Mouse (Mus musculus) lung, embryonic 15.5 days (tissue): Measurements from ENCODE around the gene Ccdc159. TPM values are rescaled to one million over a fixed set of nuclear protein-coding genes. Genes with fewer than 3 reads are reported as not detected.

Experiments used
- ATAC-seq: fragments of 200-750 bp; cut with Nextera tagmentation; 2 replicates; pipeline ENCODE4 v1.8.0; 2017; ENCODE audit warnings: moderate number of reproducible peaks, borderline replicate concordance; ENCODE audit not compliant: low FRiP score, low TSS enrichment; ENCODE audit errors: extremely low read depth
- H3K27ac ChIP-seq: fragments of 300-500 bp; sonication (generic); 2 replicates; pipeline ENCODE4 v1.5.1; 2015; ENCODE audit warnings: moderate library complexity, mild to moderate bottlenecking, inconsistent platforms
- H3K27me3 ChIP-seq: fragments of 300-500 bp; sonication (generic); 2 replicates; pipeline ENCODE4 v1.6.1; 2015; ENCODE audit warnings: inconsistent platforms
- H3K36me3 ChIP-seq: fragments of 300-500 bp; sonication (generic); 2 replicates; pipeline ENCODE4 v1.6.1; 2015; ENCODE audit warnings: inconsistent platforms
- H3K4me1 ChIP-seq: fragments of 300-500 bp; sonication (generic); 2 replicates; pipeline ENCODE4 v1.6.1; 2015; ENCODE audit warnings: inconsistent platforms
- H3K4me2 ChIP-seq: fragments of 300-500 bp; sonication (generic); 2 replicates; pipeline ENCODE4 v1.6.1; 2015; ENCODE audit warnings: inconsistent platforms, mild to moderate bottlenecking, moderate library complexity
- H3K4me3 ChIP-seq: fragments of 300-500 bp; sonication (generic); 2 replicates; pipeline ENCODE4 v1.5.1; 2015; ENCODE audit warnings: mild to moderate bottlenecking, inconsistent platforms
- H3K9ac ChIP-seq: fragments of 300-500 bp; sonication (generic); 2 replicates; pipeline ENCODE4 v1.6.1; 2015; ENCODE audit warnings: inconsistent platforms
- H3K9me3 ChIP-seq: fragments of 300-500 bp; sonication (generic); 2 replicates; pipeline ENCODE4 v1.6.1; 2016; ENCODE audit warnings: inconsistent platforms
- WGBS: fragments of 180-500 bp; shearing (Covaris S2); methylation state at CpG from one replicate; pipeline ENCODE4 v1.1.7; 2015; 5-methylcytosine and 5-hydroxymethylcytosine counted together
- polyA plus RNA-seq: library from polyadenylated mRNA; unstranded; fragments of >200 nt; fragmentation: Nextera tagmentation; extraction: Ambion mirVana; gene quantifications from 2 replicates; pipeline ENCODE4 v1.2.1, GENCODE M21; 2015

Gene Ccdc159
- polyA plus RNA-seq, 1 experiment from 2014 or later, result 4.6 TPM

GRCm38 (mm10) chr9:21936692-21937570, 9.7 kb downstream of the Ccdc159 start, which contains the start of gene Plppr2:
Gene Plppr2, plus strand, starts transcription at chr9:21937033.
- Histone ChIP-seq H3K27me3 (no peaks in the 10 kb centered on the region), H3K4me1 (peaks cover 15% of the 10 kb centered on the region), H3K4me2 (peak within 1 kb of the TSS; percentile 86), H3K9me3 (no peaks in the 10 kb centered on the region), H3K9ac (peak within 1 kb of the TSS; percentile 52), H3K27ac (peak within 1 kb of the TSS; percentile 69), H3K36me3 (no peaks in the 10 kb centered on the region), H3K4me3 (peak within 1 kb of the TSS; percentile 60)
- peak; percentile 98 for ATAC-seq
- 1% methylated on average over 43 of the region's 43 CpGs for WGBS

DNA sequence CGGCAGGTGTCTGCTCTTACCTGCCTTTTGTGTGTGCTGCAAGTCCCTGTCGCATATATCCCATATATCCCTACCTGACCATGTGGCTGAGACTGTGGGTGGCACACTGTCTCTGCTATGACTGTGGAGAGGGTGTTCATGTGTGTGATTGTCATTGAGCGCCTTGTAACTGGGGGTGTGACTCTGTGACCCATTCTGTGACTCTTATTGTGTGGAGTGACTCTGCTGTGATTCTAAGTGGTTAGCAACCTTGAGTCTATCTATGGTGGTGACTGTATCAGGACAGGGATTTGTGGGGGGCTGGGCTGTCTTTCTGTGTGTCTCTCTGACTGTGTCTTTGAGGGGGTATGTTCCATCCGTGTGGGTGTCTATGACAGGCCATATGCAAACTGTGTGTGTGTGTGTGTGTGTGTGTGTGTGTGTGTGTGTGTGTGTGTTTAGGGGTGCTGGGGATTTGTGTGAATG, 10.5 kb downstream of the Ccdc159 start:
- Histone ChIP-seq H3K27me3 (no peaks in the 10 kb centered on the region), H3K27ac (no peak overlapping the region), H3K4me2 (peak overlapping the region; percentile 86), H3K9me3 (no peaks in the 10 kb centered on the region), H3K36me3 (no peaks in the 10 kb centered on the region), H3K4me1 (peaks cover 15% of the 10 kb centered on the region), H3K9ac (no peak overlapping the region), H3K4me3 (peak overlapping the region; percentile 60)
- ATAC-seq, result no peak
- WGBS, result 71% methylated on average over 4 of the region's 4 CpGs

- Histone ChIP-seq H3K27me3 (no peaks in the 10 kb centered on the region; the same call in 1 of the 2 replicates), H3K36me3 (no peaks in the 10 kb centered on the region), H3K9ac (no peak overlapping the region), H3K4me3 (no peak overlapping the region), H3K27ac (no peak overlapping the region), H3K9me3 (no peaks in the 10 kb centered on the region), H3K4me2 (no peak overlapping the region), H3K4me1 (peaks cover 15% of the 10 kb centered on the region)
- ATAC-seq, result no peak
- 82% methylated on average over 4 of the region's 4 CpGs for WGBS
These were observed 11.1 kb downstream of the Ccdc159 start for GRCm38 (mm10) chr9:21938234-21938855.

- H3K4me3 ChIP-seq, result no peak overlapping the region
- no peak overlapping the region for H3K9ac ChIP-seq
- no peaks in the 10 kb centered on the region for H3K36me3 ChIP-seq
- H3K9me3 ChIP-seq, result no peaks in the 10 kb centered on the region
- H3K4me2 ChIP-seq, result no peak overlapping the region
- peaks cover 9% of the 10 kb centered on the region; the same call in 1 of the 2 replicates for H3K27me3 ChIP-seq
- H3K4me1 ChIP-seq, result peaks cover 10% of the 10 kb centered on the region; the same call in 1 of the 2 replicates
- ATAC-seq, result no peak
- WGBS, result 71% methylated on average over 12 of the region's 12 CpGs
- H3K27ac ChIP-seq, result no peak overlapping the region
These were observed 15.8 kb downstream of the Ccdc159 start for GRCm38 (mm10) chr9:21943046-21943445.

DNA sequence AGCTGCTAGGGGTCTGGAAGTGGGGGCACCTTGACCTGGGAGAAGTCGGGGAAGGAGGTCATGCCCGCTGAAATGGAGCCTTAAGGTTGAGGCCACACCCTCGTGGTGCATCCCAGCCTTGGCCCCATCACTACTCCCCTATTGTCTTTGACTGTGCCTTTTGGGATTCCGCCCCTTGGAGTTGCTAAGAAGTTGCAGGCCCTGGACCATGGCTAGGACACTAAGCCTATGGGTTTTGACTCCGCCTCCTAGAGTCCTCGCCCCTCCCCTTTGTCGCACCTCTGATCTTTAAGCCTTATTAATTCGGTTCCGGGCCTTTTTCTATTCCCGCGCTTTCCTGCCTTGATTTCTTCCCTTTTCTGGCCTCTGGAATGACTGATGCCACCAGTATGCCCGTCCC, 16.4 kb downstream of the Ccdc159 start:
- no peaks in the 10 kb centered on the region for H3K36me3 ChIP-seq
- H3K4me1 ChIP-seq, result 0 out of 2 replicates have a peak, but pooled peaks cover 7% of the 10 kb centered on the region
- no peaks in the 10 kb centered on the region for H3K9me3 ChIP-seq
- no peak overlapping the region for H3K9ac ChIP-seq
- peaks cover 15% of the 10 kb centered on the region; the same call in 1 of the 2 replicates for H3K27me3 ChIP-seq
- no peak overlapping the region for H3K4me3 ChIP-seq
- ATAC-seq, result no peak
- WGBS, result 42% methylated on average over 12 of the region's 12 CpGs
- H3K4me2 ChIP-seq, result no peak overlapping the region
- H3K27ac ChIP-seq, result no peak overlapping the region

DNA sequence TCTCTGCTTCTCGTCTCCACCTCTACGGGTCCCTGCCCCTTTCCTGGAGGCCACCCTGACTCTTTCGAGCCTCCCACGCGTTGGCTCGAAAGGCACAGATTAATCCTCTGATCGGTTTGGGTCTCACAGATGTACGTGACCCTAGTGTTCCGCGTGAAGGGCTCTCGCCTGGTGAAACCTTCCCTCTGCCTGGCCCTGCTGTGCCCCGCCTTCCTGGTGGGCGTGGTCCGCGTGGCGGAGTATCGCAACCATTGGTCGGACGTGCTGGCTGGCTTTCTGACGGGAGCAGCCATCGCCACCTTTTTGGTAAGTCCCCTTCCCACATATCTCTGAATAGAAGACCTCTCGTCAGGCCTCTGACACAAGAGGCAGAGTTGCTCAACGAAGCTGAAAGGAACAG, 17.0 kb downstream of the Ccdc159 start:
- 12% methylated on average over 23 of the region's 23 CpGs for WGBS
- H3K27me3 ChIP-seq, result peaks cover 15% of the 10 kb centered on the region; the same call in 1 of the 2 replicates
- 0 out of 2 replicates have a peak, but pooled peaks cover 7% of the 10 kb centered on the region for H3K4me1 ChIP-seq
- H3K4me2 ChIP-seq, result 0 out of 2 replicates have a peak overlapping the region, but pooled peaks have one; percentile 8
- no peak overlapping the region for H3K9ac ChIP-seq
- H3K36me3 ChIP-seq, result no peaks in the 10 kb centered on the region
- H3K4me3 ChIP-seq, result no peak overlapping the region
- no peak for ATAC-seq
- no peak overlapping the region for H3K27ac ChIP-seq
- no peaks in the 10 kb centered on the region for H3K9me3 ChIP-seq

DNA sequence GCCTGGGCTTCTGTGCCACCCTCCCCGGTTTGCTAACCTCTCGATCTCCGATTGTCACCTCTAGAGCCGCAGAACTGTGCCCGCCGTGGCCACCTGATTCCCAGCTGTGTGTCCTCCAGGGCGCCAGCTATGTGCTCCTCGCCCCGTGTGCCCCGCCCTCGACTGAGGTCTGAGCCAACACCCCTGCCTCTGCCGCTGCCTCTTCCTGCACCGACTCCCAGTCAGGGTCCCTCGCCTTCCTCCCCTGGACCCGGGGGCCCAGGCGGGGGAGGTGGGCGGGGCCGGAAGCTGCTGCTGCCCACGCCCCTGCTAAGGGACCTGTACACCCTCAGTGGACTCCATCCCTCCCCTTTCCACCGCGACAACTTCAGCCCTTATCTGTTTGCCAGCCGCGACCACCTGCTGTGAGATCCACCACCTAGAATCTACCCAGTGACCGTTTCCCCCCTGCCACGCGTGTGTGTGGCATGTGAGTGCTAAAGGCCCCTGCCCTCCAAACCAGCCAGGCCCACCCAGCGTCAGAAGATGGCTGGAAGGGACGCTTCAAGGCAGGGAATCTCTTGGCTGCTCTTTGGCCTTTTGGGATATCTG, 20.4 kb downstream of the Ccdc159 start:
- H3K4me2 ChIP-seq, result no peak overlapping the region; the same call in 1 of the 2 replicates
- H3K4me1 ChIP-seq, result 0 out of 2 replicates have a peak, but pooled peaks cover 7% of the 10 kb centered on the region
- no peaks in the 10 kb centered on the region for H3K36me3 ChIP-seq
- 9% methylated on average over 28 of the region's 28 CpGs for whole genome bisulfite sequencing
- ATAC-seq, result no peak
- no peak overlapping the region for H3K27ac ChIP-seq
- H3K9me3 ChIP-seq, result no peaks in the 10 kb centered on the region
- H3K9ac ChIP-seq, result no peak overlapping the region
- no peak overlapping the region for H3K4me3 ChIP-seq
- peaks cover 15% of the 10 kb centered on the region; the same call in 1 of the 2 replicates for H3K27me3 ChIP-seq

GRCm38 (mm10) chr9:21948146-21948545, 20.9 kb downstream of the Ccdc159 start:
- H3K27me3 ChIP-seq, result peaks cover 15% of the 10 kb centered on the region; the same call in 1 of the 2 replicates
- no peak for ATAC-seq
- H3K4me2 ChIP-seq, result no peak overlapping the region
- H3K36me3 ChIP-seq, result no peaks in the 10 kb centered on the region
- 38% methylated on average over 8 of the region's 8 CpGs for WGBS
- no peaks in the 10 kb centered on the region for H3K9me3 ChIP-seq
- no peak overlapping the region for H3K9ac ChIP-seq
- no peak overlapping the region for H3K27ac ChIP-seq
- H3K4me1 ChIP-seq, result 0 out of 2 replicates have a peak, but pooled peaks cover 7% of the 10 kb centered on the region
- H3K4me3 ChIP-seq, result no peak overlapping the region

GRCm38 (mm10) chr9:21948790-21949189, 21.5 kb downstream of the Ccdc159 start:
- ATAC-seq, result no peak
- Histone ChIP-seq H3K9me3 (no peaks in the 10 kb centered on the region), H3K4me1 (0 out of 2 replicates have a peak, but pooled peaks cover 7% of the 10 kb centered on the region), H3K36me3 (no peaks in the 10 kb centered on the region), H3K27me3 (peaks cover 15% of the 10 kb centered on the region; the same call in 1 of the 2 replicates), H3K4me2 (no peak overlapping the region), H3K4me3 (no peak overlapping the region), H3K27ac (no peak overlapping the region), H3K9ac (no peak overlapping the region)
- 62% methylated on average over 6 of the region's 6 CpGs for WGBS

GRCm38 (mm10) chr9:21950322-21950721, 23.1 kb downstream of the Ccdc159 start:
- Histone ChIP-seq H3K9me3 (no peaks in the 10 kb centered on the region), H3K4me1 (0 out of 2 replicates have a peak, but pooled peaks cover 7% of the 10 kb centered on the region), H3K4me2 (no peak overlapping the region), H3K36me3 (no peaks in the 10 kb centered on the region), H3K9ac (no peak overlapping the region), H3K27me3 (peaks cover 13% of the 10 kb centered on the region; the same call in 1 of the 2 replicates), H3K27ac (no peak overlapping the region), H3K4me3 (no peak overlapping the region)
- WGBS, result 16% methylated on average over 11 of the region's 11 CpGs
- no peak for ATAC-seq

- Histone ChIP-seq H3K27ac (no peak overlapping the region), H3K27me3 (peaks cover 13% of the 10 kb centered on the region; the same call in 1 of the 2 replicates), H3K36me3 (no peaks in the 10 kb centered on the region), H3K9me3 (no peaks in the 10 kb centered on the region), H3K4me3 (no peak overlapping the region), H3K9ac (no peak overlapping the region), H3K4me1 (peaks cover 14% of the 10 kb centered on the region; the same call in 1 of the 2 replicates), H3K4me2 (no peak overlapping the region)
- WGBS, result 79% methylated on average over 3 of the region's 3 CpGs
- no peak for ATAC-seq
These were observed 24.7 kb downstream of the Ccdc159 start for GRCm38 (mm10) chr9:21951977-21952376.
